Mouse (Mus musculus) right cerebral cortex, postnatal 14 days (tissue): ENCODE results near the gene Gm10722.
"Not testable (repeated sequence)": the region's sequence is repeated elsewhere in the genome, so short reads cannot be mapped to it uniquely, and the experiment has no call there.

Experiments used
- DNase-seq: peaks from one replicate; pipeline ENCODE4 v3.0.0; 2022

Gm10722 gene

GRCm38 (mm10) chr9:3025653-3026052, 24.9 kb downstream of the Gm10722 start:
- DNase-seq: peak; percentile 2

GRCm38 (mm10) chr9:3026136-3026535, 25.4 kb downstream of the Gm10722 start:
- not testable (repeated sequence) for DNase-seq

GRCm38 (mm10) chr9:3026741-3027140, 26.0 kb downstream of the Gm10722 start:
- DNase-seq: not testable (repeated sequence)

- not testable (repeated sequence) for DNase-seq
These were observed 26.5 kb downstream of the Gm10722 start for GRCm38 (mm10) chr9:3027200-3027599.

- not testable (repeated sequence) for DNase-seq
These were observed 28.7 kb downstream of the Gm10722 start for GRCm38 (mm10) chr9:3029276-3030000.

GRCm38 (mm10) chr9:3030677-3031318, 30.1 kb downstream of the Gm10722 start:
- DNase-seq: not testable (repeated sequence)

GRCm38 (mm10) chr9:3034299-3034698, 33.6 kb downstream of the Gm10722 start, which contains the start of gene Gm17535:
Gene Gm17535 (plus strand): TSS chr9:3034599.
- DNase-seq: not testable (repeated sequence)

- not testable (repeated sequence) for DNase-seq
These were observed 35.9 kb downstream of the Gm10722 start, which contains the start of gene Gm10715 for GRCm38 (mm10) chr9:3036577-3036976. Gene Gm10715 (plus strand): TSS chr9:3036877.

GRCm38 (mm10) chr9:3038161-3038560, 37.4 kb downstream of the Gm10722 start:
- DNase-seq: not testable (repeated sequence)
